Mouse (Mus musculus) ES-Bruce4 (cell line): ENCODE results near the gene Rho. TPM values are rescaled to one million over a fixed set of nuclear protein-coding genes. Genes with fewer than 3 reads are reported as not detected.

Experiments
- H3K27ac ChIP-seq: 2 replicates; pipeline ENCODE4 v1.5.1; 2012; ENCODE audit warnings: low read length, inconsistent platforms; ENCODE audit not compliant: insufficient read depth
- H3K27me3 ChIP-seq: 2 replicates; pipeline ENCODE4 v1.6.1; 2012; ENCODE audit warnings: mild to moderate bottlenecking, low read length, inconsistent platforms; ENCODE audit not compliant: control insufficient read depth, poor library complexity, insufficient read depth, severe bottlenecking
- H3K36me3 ChIP-seq: 2 replicates; pipeline ENCODE4 v1.6.1; 2012; ENCODE audit warnings: inconsistent platforms, mild to moderate bottlenecking, low read length, moderate library complexity; ENCODE audit not compliant: control insufficient read depth, poor library complexity, insufficient read depth, severe bottlenecking
- H3K4me1 ChIP-seq: one replicate; pipeline ENCODE4 v1.8.1; 2011; ENCODE audit warnings: low read length; ENCODE audit not compliant: control insufficient read depth, insufficient read depth
- H3K4me3 ChIP-seq: 2 replicates; pipeline ENCODE4 v1.5.1; 2011; ENCODE audit warnings: low read depth, mild to moderate bottlenecking, low read length
- H3K9ac ChIP-seq: 2 replicates; pipeline ENCODE4 v1.6.1; 2012; ENCODE audit warnings: low read depth, mild to moderate bottlenecking, inconsistent platforms; ENCODE audit not compliant: poor library complexity, severe bottlenecking
- H3K9me3 ChIP-seq: replicated peaks from 2 replicates; pipeline ENCODE4 v1.6.1; 2012; ENCODE audit warnings: mild to moderate bottlenecking, low read length, inconsistent platforms; ENCODE audit not compliant: control insufficient read depth, poor library complexity, insufficient read depth, severe bottlenecking
- CTCF ChIP-seq: IDR thresholded peaks from one replicate; pipeline ENCODE4 v1.8.1; 2011; ENCODE audit warnings: low read depth, low read length
- EP300 ChIP-seq: IDR thresholded peaks from 2 replicates; pipeline ENCODE4 v1.6.1; 2011; ENCODE audit warnings: low read depth, low read length; ENCODE audit not compliant: insufficient read depth
- POLR2A ChIP-seq: IDR thresholded peaks from one replicate; pipeline ENCODE4 v1.8.1; 2011; ENCODE audit warnings: low read length; ENCODE audit not compliant: insufficient read depth
- polyA plus RNA-seq: library from polyadenylated mRNA; stranded (reverse); fragments of >200 nt; gene quantifications from 2 replicates; pipeline ENCODE4 v1.2.4, GENCODE M21; 2011; ENCODE audit warnings: low read depth; ENCODE audit not compliant: missing spikeins, insufficient read depth, insufficient read length

Rho gene
- polyA plus RNA-seq, 1 experiment: 0.46 TPM

- Histone ChIP-seq H3K27ac (no peak overlapping the region), H3K9ac (no peak overlapping the region)
Observed at GRCm38 (mm10) chr6:115941128-115941527, 9.6 kb downstream of the Rho start.

GRCm38 (mm10) chr6:115943498-115944427 is 12.2 kb downstream of the Rho start:
- Histone ChIP-seq H3K4me1 (no peaks in the 10 kb centered on the region), H3K27ac (no peak overlapping the region), H3K36me3 (no peaks in the 10 kb centered on the region), H3K9me3 (no peaks in the 10 kb centered on the region), H3K4me3 (no peak overlapping the region), H3K27me3 (no peaks in the 10 kb centered on the region), H3K9ac (no peak overlapping the region)
- no peak for TF ChIP-seq EP300
- no peak for TF ChIP-seq POLR2A
- no peak for TF ChIP-seq CTCF

More at GRCm38 (mm10) chr6:115941128-115941527, 9.6 kb downstream of the Rho start:
- H3K36me3 ChIP-seq: no peaks in the 10 kb centered on the region
- TF ChIP-seq POLR2A (no peak), CTCF (no peak), EP300 (no peak)
- no peaks in the 10 kb centered on the region for H3K27me3 ChIP-seq
- no peak overlapping the region for H3K4me3 ChIP-seq
- no peaks in the 10 kb centered on the region for H3K4me1 ChIP-seq
- H3K9me3 ChIP-seq: no peaks in the 10 kb centered on the region

- Histone ChIP-seq H3K27me3 (no peaks in the 10 kb centered on the region), H3K27ac (no peak within 1 kb of the TSS), H3K9me3 (no peaks in the 10 kb centered on the region), H3K9ac (no peak within 1 kb of the TSS), H3K36me3 (no peaks in the 10 kb centered on the region), H3K4me3 (no peak within 1 kb of the TSS), H3K4me1 (no peaks in the 10 kb centered on the region)
- TF ChIP-seq POLR2A (no peak), CTCF (no peak), EP300 (no peak)
Observed at GRCm38 (mm10) chr6:115944638-115945037, 13.1 kb downstream of the Rho start, which contains the start of gene H1foo. Gene H1foo (plus strand): TSS chr6:115944938.

- Histone ChIP-seq H3K9ac (no peak overlapping the region), H3K9me3 (no peaks in the 10 kb centered on the region), H3K27me3 (no peaks in the 10 kb centered on the region), H3K4me1 (no peaks in the 10 kb centered on the region), H3K36me3 (no peaks in the 10 kb centered on the region), H3K4me3 (no peak overlapping the region), H3K27ac (no peak overlapping the region)
- TF ChIP-seq EP300 (no peak), CTCF (no peak), POLR2A (no peak)
Observed at GRCm38 (mm10) chr6:115945633-115946032, 14.1 kb downstream of the Rho start.

GRCm38 (mm10) chr6:115946389-115946788 is 14.8 kb downstream of the Rho start:
- H3K36me3 ChIP-seq: no peaks in the 10 kb centered on the region
- H3K4me1 ChIP-seq: no peaks in the 10 kb centered on the region
- no peaks in the 10 kb centered on the region for H3K27me3 ChIP-seq
- H3K9ac ChIP-seq: no peak overlapping the region
- H3K9me3 ChIP-seq: no peaks in the 10 kb centered on the region
- TF ChIP-seq EP300: no peak
- no peak for TF ChIP-seq CTCF
- no peak for TF ChIP-seq POLR2A
- H3K27ac ChIP-seq: no peak overlapping the region
- no peak overlapping the region for H3K4me3 ChIP-seq

DNA sequence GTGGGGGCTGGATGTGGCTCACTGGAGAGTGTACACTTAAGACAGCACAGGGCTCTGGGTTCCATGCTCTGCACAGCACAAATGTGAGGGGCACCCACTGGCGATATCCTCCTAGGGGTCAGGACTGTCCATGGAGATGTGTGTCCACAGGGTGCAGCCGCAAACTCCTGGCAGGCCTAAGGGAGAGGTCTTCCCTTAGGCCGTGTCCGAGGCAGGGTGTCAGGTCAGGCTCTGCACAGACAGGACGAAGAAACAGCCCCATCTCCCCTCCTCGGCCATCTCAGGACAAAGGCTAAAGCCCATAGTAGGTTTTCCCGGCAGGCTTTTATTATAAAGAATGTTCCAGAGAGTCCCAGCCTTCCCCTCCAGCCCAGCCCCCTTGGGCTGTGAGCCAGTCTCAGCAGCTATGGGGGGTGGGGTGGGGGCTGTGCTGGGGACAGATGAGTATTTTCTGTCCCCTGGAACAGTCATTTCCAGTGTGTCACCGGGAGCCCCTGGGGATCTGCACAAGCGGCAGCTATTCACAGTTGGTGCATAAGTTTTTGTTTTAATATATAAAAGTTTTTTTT is 23.0 kb downstream of the Rho start:
- H3K4me1 ChIP-seq: no peaks in the 10 kb centered on the region
- no peak overlapping the region for H3K9ac ChIP-seq
- no peaks in the 10 kb centered on the region for H3K27me3 ChIP-seq
- no peaks in the 10 kb centered on the region for H3K36me3 ChIP-seq
- TF ChIP-seq POLR2A: no peak
- TF ChIP-seq EP300: no peak
- TF ChIP-seq CTCF: no peak
- no peak overlapping the region for H3K27ac ChIP-seq
- no peak overlapping the region for H3K4me3 ChIP-seq
- no peaks in the 10 kb centered on the region for H3K9me3 ChIP-seq
